Mouse (Mus musculus): ENCODE results near the gene Gm3336. TPM values are rescaled to one million over a fixed set of nuclear protein-coding genes. Genes with fewer than 3 reads are reported as not detected.

Gene Gm3336
- total RNA-seq, 2 experiments from 2014 or later, result not detected

- DNase-seq (ENCODE audit: low spot score in 2 of 2), result no peak
Observed at GRCm38 (mm10) chr8:70746676-70747075, 28.3 kb downstream of the Gm3336 start.

- DNase-seq (ENCODE audit: low spot score in 2 of 2), result no peak
Observed at GRCm38 (mm10) chr8:70747211-70747890, 29.0 kb downstream of the Gm3336 start.

GRCm38 (mm10) chr8:70748246-70749096 lies 30.1 kb downstream of the Gm3336 start:
- DNase-seq (ENCODE audit: low spot score in 2 of 2), result no peak

GRCm38 (mm10) chr8:70749097-70749674 lies 30.8 kb downstream of the Gm3336 start:
- DNase-seq (ENCODE audit: low spot score in 2 of 2), result no peak

- peak in 1 of 2 experiments; percentile 47 for DNase-seq (ENCODE audit: low spot score in 2 of 2)
Observed at GRCm38 (mm10) chr8:70750128-70750680, 31.9 kb downstream of the Gm3336 start.

GRCm38 (mm10) chr8:70752000-70752764 lies 33.8 kb downstream of the Gm3336 start:
- DNase-seq (ENCODE audit: low spot score in 2 of 2), result peak; percentile 65 to 86

GRCm38 (mm10) chr8:70753151-70753550 lies 34.8 kb downstream of the Gm3336 start:
- peak; percentile 90 to 93 for DNase-seq (ENCODE audit: low spot score in 2 of 2)

GRCm38 (mm10) chr8:70754043-70754870 lies 35.9 kb downstream of the Gm3336 start, which contains the start of gene Rab3a:
Rab3a (plus strand) TSS chr8:70754679.
- peak; percentile 95 to 96 for DNase-seq (ENCODE audit: low spot score in 2 of 2)

- DNase-seq (ENCODE audit: low spot score in 2 of 2), result peak; percentile 76 to 80
Observed at GRCm38 (mm10) chr8:70754871-70755660, 36.7 kb downstream of the Gm3336 start.

GRCm38 (mm10) chr8:70755661-70756475 lies 37.5 kb downstream of the Gm3336 start:
- DNase-seq (ENCODE audit: low spot score in 2 of 2), result peak; percentile 7 to 10

- no peak for DNase-seq (ENCODE audit: low spot score in 2 of 2)
Observed at GRCm38 (mm10) chr8:70756476-70757040, 38.2 kb downstream of the Gm3336 start.

- DNase-seq (ENCODE audit: low spot score in 2 of 2), result peak in 1 of 2 experiments; percentile 36
Observed at GRCm38 (mm10) chr8:70757523-70758307, 39.4 kb downstream of the Gm3336 start.

- peak in 1 of 2 experiments; percentile 3 for DNase-seq (ENCODE audit: low spot score in 2 of 2)
Observed at GRCm38 (mm10) chr8:70758308-70758615, 39.9 kb downstream of the Gm3336 start.

GRCm38 (mm10) chr8:70758616-70759561 lies 40.5 kb downstream of the Gm3336 start:
- DNase-seq (ENCODE audit: low spot score in 2 of 2), result no peak

- no peak for DNase-seq (ENCODE audit: low spot score in 2 of 2)
Observed at GRCm38 (mm10) chr8:70760350-70760749, 42.0 kb downstream of the Gm3336 start.
